Mouse (Mus musculus): Measurements from ENCODE around the gene Nup133. TPM values are rescaled to one million over a fixed set of nuclear protein-coding genes. Genes with fewer than 3 reads are reported as not detected.

Gene Nup133
- polyA plus RNA-seq, 1 experiment: 7.9 TPM

DNA sequence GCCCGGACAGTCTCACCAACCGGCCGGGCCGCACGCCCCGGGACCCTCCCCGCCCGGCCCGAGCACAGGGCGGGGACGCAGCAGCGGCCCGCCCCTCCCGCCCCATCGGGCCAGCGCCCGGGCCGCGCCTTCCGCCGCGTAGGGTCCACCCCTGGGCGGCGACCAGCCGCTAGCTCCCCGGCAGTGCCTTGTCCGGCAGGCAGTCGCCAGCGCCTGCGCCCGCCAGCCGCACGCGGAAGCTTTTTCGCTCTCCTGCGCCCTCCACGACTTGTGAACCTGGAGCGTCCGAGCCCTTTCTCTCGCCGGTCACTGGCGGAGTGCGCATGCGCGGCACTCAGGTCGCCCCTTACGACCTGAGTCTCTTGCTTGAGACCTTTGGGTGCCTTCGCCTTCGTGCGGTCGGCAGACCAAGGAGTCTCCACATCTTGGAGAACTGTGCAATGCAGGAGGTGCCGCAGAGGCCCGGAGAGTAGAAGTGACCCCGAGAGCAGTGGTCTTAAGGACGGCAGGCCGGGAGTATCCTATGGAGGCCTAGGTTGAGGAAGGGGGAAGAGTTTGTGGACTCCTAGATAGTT is 33.8 kb upstream of the Nup133 start, which contains the start of gene Abcb10:
Gene Abcb10 (minus strand): TSS at position 297 of the 575 bp plus-strand sequence.
- TF ChIP-seq POLR2A (IDR thresholded peaks at IDR 0.05; ENCODE audit: low read depth, low read length) (peak; percentile 89), CTCF (conservative IDR thresholded peaks at IDR 0.05; ENCODE audit: insufficient read depth, insufficient read length, low read depth, low read length) (no peak)
- Histone ChIP-seq H3K4me1 (ENCODE audit: control insufficient read depth, insufficient read depth, low read length) (peaks cover 8% of the 10 kb centered on the region), H3K4me3 (ENCODE audit: insufficient read depth, low read depth, low read length) (peak within 1 kb of the TSS; percentile 89), H3K27me3 (replicated peaks; ENCODE audit: control insufficient read depth, insufficient read depth, low read length) (no peaks in the 10 kb centered on the region), H3K27ac (ENCODE audit: insufficient read depth, low read depth, low read length) (peak within 1 kb of the TSS; percentile 85), H3K36me3 (ENCODE audit: control insufficient read depth, insufficient read depth, low read length) (no peaks in the 10 kb centered on the region)
- peak; percentile 96 for DNase-seq
- under 1% methylated on average over 55 of the region's 56 CpGs for WGBS

GRCm38 (mm10) chr8:123982291-123982793 is 33.3 kb upstream of the Nup133 start:
- Histone ChIP-seq H3K27ac (ENCODE audit: insufficient read depth, low read depth, low read length) (peak overlapping the region; percentile 11; the same call in 1 of the 2 replicates), H3K4me3 (ENCODE audit: insufficient read depth, low read depth, low read length) (peak overlapping the region; percentile 89)

DNA sequence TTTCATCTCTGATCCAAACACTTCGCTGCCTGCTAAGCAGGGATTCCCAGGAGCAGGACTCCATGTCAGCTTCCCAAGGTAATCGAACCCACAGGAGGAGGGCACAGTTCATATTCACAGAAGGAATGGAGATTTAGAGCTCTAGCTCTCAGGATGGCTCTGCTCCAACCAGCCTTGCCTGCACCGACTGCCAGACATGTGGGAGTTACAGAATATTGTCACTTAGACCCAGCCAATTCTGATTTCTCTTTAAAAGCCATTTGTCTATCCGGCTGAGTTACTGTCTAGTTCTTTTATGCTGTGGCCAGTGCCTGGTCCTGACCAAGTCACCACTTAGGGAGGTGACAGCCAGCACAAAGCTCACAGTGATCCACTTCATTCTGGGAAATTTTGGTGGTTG is 32.6 kb upstream of the Nup133 start:
- Histone ChIP-seq H3K27me3 (replicated peaks; ENCODE audit: control insufficient read depth, insufficient read depth, low read length) (no peaks in the 10 kb centered on the region), H3K27ac (ENCODE audit: insufficient read depth, low read depth, low read length) (no peak overlapping the region), H3K4me3 (ENCODE audit: insufficient read depth, low read depth, low read length) (no peak overlapping the region), H3K36me3 (ENCODE audit: control insufficient read depth, insufficient read depth, low read length) (no peaks in the 10 kb centered on the region), H3K4me1 (ENCODE audit: control insufficient read depth, insufficient read depth, low read length) (peaks cover 8% of the 10 kb centered on the region)
- DNase-seq: peak; percentile 20
- TF ChIP-seq POLR2A (IDR thresholded peaks at IDR 0.05; ENCODE audit: low read depth, low read length) (no peak), CTCF (conservative IDR thresholded peaks at IDR 0.05; ENCODE audit: insufficient read depth, insufficient read length, low read depth, low read length) (no peak)
- WGBS: 24% methylated on average over 4 of the region's 4 CpGs

More at GRCm38 (mm10) chr8:123982291-123982793, 33.3 kb upstream of the Nup133 start:
- Histone ChIP-seq H3K4me1 (ENCODE audit: control insufficient read depth, insufficient read depth, low read length) (peaks cover 8% of the 10 kb centered on the region), H3K36me3 (ENCODE audit: control insufficient read depth, insufficient read depth, low read length) (no peaks in the 10 kb centered on the region), H3K27me3 (replicated peaks; ENCODE audit: control insufficient read depth, insufficient read depth, low read length) (no peaks in the 10 kb centered on the region)
- peak; percentile 38 for DNase-seq
- WGBS: 1% methylated on average over 48 of the region's 48 CpGs
- TF ChIP-seq CTCF (conservative IDR thresholded peaks at IDR 0.05; ENCODE audit: insufficient read depth, insufficient read length, low read depth, low read length) (no peak), POLR2A (IDR thresholded peaks at IDR 0.05; ENCODE audit: low read depth, low read length) (no peak)

DNA sequence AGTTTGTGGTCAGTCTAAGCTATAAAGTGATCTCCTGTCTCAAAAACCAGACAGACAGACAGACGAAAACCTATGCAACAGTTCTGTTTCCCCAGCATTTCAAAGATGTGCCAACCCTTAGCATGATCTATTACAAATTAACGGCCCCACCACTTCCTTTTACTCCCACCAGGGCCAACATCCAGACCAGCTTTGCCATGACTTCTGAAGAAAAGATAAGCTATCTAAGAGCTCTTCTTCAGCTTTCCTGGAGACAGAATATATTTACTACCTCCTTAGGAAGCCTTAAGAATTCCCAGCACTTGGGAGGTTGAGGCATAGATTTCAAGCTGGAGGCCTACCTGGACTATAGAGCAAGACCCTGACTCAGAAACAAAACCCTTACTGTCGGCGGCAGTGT is 31.2 kb upstream of the Nup133 start:
- Histone ChIP-seq H3K27me3 (replicated peaks; ENCODE audit: control insufficient read depth, insufficient read depth, low read length) (no peaks in the 10 kb centered on the region), H3K36me3 (ENCODE audit: control insufficient read depth, insufficient read depth, low read length) (no peaks in the 10 kb centered on the region), H3K27ac (ENCODE audit: insufficient read depth, low read depth, low read length) (no peak overlapping the region), H3K4me1 (ENCODE audit: control insufficient read depth, insufficient read depth, low read length) (peaks cover 8% of the 10 kb centered on the region), H3K4me3 (ENCODE audit: insufficient read depth, low read depth, low read length) (no peak overlapping the region)
- DNase-seq: no peak
- no peak for TF ChIP-seq POLR2A (IDR thresholded peaks at IDR 0.05; ENCODE audit: low read depth, low read length)
- 73% methylated on average over 4 of the region's 4 CpGs for whole genome bisulfite sequencing

GRCm38 (mm10) chr8:123978926-123979325 is 29.9 kb upstream of the Nup133 start:
- Histone ChIP-seq H3K4me1 (ENCODE audit: control insufficient read depth, insufficient read depth, low read length) (peaks cover 8% of the 10 kb centered on the region), H3K4me3 (ENCODE audit: insufficient read depth, low read depth, low read length) (no peak overlapping the region), H3K27ac (ENCODE audit: insufficient read depth, low read depth, low read length) (no peak overlapping the region), H3K27me3 (replicated peaks; ENCODE audit: control insufficient read depth, insufficient read depth, low read length) (no peaks in the 10 kb centered on the region), H3K36me3 (ENCODE audit: control insufficient read depth, insufficient read depth, low read length) (no peaks in the 10 kb centered on the region)
- DNase-seq: no peak
- TF ChIP-seq POLR2A (IDR thresholded peaks at IDR 0.05; ENCODE audit: low read depth, low read length) (no peak), CTCF (conservative IDR thresholded peaks at IDR 0.05; ENCODE audit: insufficient read depth, insufficient read length, low read depth, low read length) (no peak)
- 78% methylated on average over 8 of the region's 8 CpGs for WGBS

GRCm38 (mm10) chr8:123978166-123978838 is 29.2 kb upstream of the Nup133 start:
- TF ChIP-seq CTCF (conservative IDR thresholded peaks at IDR 0.05; ENCODE audit: insufficient read depth, insufficient read length, low read depth, low read length): no peak
- no peak for TF ChIP-seq POLR2A (IDR thresholded peaks at IDR 0.05; ENCODE audit: low read depth, low read length)
- H3K27ac ChIP-seq (ENCODE audit: insufficient read depth, low read depth, low read length): no peak overlapping the region
- H3K27me3 ChIP-seq (replicated peaks; ENCODE audit: control insufficient read depth, insufficient read depth, low read length): no peaks in the 10 kb centered on the region
- H3K36me3 ChIP-seq (ENCODE audit: control insufficient read depth, insufficient read depth, low read length): no peaks in the 10 kb centered on the region
- no peak overlapping the region for H3K4me3 ChIP-seq (ENCODE audit: insufficient read depth, low read depth, low read length)
- DNase-seq: peak; percentile 17
- WGBS: 56% methylated on average over 14 of the region's 14 CpGs
- peaks cover 8% of the 10 kb centered on the region for H3K4me1 ChIP-seq (ENCODE audit: control insufficient read depth, insufficient read depth, low read length)

GRCm38 (mm10) chr8:123977499-123977898 is 28.4 kb upstream of the Nup133 start:
- Histone ChIP-seq H3K36me3 (ENCODE audit: control insufficient read depth, insufficient read depth, low read length) (no peaks in the 10 kb centered on the region), H3K4me1 (ENCODE audit: control insufficient read depth, insufficient read depth, low read length) (peaks cover 6% of the 10 kb centered on the region), H3K4me3 (ENCODE audit: insufficient read depth, low read depth, low read length) (no peak overlapping the region), H3K27me3 (replicated peaks; ENCODE audit: control insufficient read depth, insufficient read depth, low read length) (no peaks in the 10 kb centered on the region), H3K27ac (ENCODE audit: insufficient read depth, low read depth, low read length) (no peak overlapping the region)
- no peak for DNase-seq
- TF ChIP-seq POLR2A (IDR thresholded peaks at IDR 0.05; ENCODE audit: low read depth, low read length): no peak
- no peak for TF ChIP-seq CTCF (conservative IDR thresholded peaks at IDR 0.05; ENCODE audit: insufficient read depth, insufficient read length, low read depth, low read length)
- WGBS: 86% methylated on average over 4 of the region's 4 CpGs
